Mouse (Mus musculus) adrenal gland, postnatal 4 days (tissue): ENCODE results near the gene Mthfd2l. TPM values are rescaled to one million over a fixed set of nuclear protein-coding genes. Genes with fewer than 3 reads are reported as not detected.
A peak's percentile ranks its signal among the peaks of the same experiment; 100 is the strongest.

Source experiments
- DNase-seq, 2 experiments: peaks; one replicate each; pipeline ENCODE4 v3.0.0; 2021 to 2022; ENCODE audit warnings: low spot score in 2 of 2, mixed read lengths in 2 of 2
- total RNA-seq, 2 experiments: library from RNA; stranded (reverse); gene quantifications; 2 replicates each; pipeline ENCODE4 v1.2.3; 2021

Gene Mthfd2l
- total RNA-seq, 2 experiments from 2014 or later: 23.9 to 27.0 TPM

DNA sequence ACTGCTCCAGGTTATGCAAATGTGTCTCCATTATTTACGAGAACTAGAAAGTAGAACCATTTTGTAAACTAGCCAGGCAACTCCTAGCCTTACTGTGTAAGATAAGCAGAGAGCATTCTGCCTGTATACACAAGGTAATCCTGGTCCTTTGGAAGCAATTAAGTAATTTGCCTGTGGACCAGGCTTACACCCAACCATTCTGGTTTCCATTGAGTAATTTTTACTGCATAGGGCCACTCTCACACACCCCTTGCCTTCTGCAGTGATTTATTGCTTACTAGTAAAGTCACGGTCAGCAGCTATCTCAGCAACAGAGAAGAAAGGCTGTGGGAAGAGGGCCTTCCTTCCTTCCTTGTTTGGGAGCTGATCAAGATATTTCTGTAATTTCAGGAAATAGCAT is 5.8 kb downstream of the Mthfd2l start:
- DNase-seq: no peak

DNA sequence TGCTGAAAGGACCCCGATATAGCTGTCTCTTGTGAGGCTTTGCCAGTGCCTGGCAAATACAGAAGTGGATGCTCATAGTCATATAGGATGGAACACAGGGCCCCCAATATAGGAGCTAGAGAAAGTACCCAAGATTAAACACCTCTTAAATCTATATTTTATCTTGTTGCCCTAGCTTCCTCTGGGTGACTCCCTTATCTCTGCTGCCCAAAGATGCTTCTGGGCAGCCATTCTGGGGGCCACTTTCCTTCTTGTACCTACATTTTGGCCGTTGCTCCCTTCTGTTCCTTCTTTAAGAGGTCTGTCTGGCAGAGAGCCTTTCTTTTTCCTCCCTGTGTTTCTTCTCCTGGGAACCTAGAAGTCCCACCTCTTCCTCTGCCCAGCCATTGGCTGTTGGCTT is 14.5 kb downstream of the Mthfd2l start:
- DNase-seq: no peak

DNA sequence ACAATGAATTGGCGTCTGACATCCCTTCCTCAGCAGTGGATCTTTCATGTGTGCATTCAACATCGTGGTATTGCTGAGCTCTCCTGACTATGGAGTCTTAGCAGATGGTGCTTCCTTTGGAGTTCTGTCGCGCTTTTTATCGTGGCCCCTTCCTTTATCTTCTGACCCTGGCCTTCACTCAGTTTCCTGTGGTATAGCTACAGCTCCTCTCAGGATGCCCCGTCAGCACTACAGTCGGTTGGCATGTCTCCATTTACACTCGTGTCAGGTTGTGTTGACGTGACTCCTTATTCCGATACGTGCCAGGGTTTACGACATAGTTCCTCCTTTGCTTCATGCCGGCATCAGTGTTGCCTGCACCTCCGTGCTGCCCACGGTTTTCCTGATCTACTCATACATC is 18.6 kb downstream of the Mthfd2l start:
- no peak for DNase-seq

DNA sequence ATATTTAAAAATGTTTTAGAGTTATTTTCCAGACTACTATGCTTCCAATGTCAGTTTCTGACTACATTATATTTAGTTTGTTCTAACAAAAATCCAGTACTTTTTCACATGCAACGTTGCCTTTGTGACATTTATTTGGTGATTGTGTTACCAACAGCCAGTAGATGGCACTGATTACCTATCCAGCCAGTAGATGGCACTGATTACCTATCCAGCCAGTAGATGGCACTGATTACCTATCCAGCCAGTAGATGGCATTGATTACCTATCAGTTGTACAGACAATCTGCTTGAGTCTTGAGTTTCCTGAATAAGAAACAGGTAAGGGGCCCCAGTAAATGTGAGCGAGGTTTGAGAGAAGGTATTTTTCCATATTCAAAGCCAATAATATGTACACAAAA is 20.6 kb downstream of the Mthfd2l start:
- DNase-seq: no peak

GRCm38 (mm10) chr5:90952731-90953481 is 22.0 kb downstream of the Mthfd2l start:
- no peak for DNase-seq

- DNase-seq: no peak
These were observed 33.4 kb downstream of the Mthfd2l start for GRCm38 (mm10) chr5:90964316-90964715.

- no peak for DNase-seq
These were observed 33.8 kb downstream of the Mthfd2l start for GRCm38 (mm10) chr5:90964764-90965163.

- DNase-seq: no peak
These were observed 34.5 kb downstream of the Mthfd2l start for GRCm38 (mm10) chr5:90965386-90965785.

DNA sequence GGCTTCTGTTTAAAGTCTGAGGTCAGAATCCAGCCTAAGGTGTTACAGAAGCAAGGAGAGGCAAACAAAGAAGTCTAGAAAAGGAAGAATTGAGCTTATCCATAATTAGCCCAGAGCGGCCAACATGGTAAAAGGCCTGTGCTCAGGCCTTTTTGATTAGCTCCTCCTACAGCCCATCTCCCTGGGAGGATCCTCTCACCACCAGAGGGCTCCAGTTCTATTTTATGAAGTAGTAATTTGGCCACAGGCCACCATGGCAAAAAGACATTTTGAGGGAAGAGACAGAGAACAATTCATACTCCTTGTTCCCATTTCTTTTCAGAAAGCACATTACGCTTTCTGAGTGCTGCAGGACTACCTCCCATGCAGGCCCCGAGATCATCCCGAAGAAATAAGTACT is 46.3 kb downstream of the Mthfd2l start:
- peak; percentile 9 to 42 for DNase-seq

GRCm38 (mm10) chr5:90980297-90980696 is 49.4 kb downstream of the Mthfd2l start:
- no peak for DNase-seq

GRCm38 (mm10) chr5:90987605-90988004 is 56.7 kb downstream of the Mthfd2l start:
- DNase-seq: no peak

DNA sequence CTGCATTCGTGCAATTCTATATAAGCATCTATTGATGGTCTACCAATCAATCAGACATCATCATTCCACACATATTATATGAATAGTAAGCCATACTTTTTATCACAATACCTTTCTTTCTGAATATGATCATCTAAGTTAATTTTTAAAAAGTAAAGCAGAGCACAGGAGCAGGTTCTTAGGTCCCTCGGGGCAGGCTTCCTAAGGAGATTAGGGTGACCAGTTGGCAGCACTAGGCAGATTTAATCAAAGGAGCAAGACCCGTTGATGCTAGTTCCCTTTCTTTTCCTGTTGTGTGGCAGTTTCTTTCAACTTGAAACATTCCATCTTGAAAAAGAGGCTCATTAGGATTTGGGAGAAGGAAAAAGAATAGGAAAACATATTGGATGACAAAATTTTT is 57.2 kb downstream of the Mthfd2l start:
- DNase-seq: no peak

GRCm38 (mm10) chr5:90988592-90988991 is 57.7 kb downstream of the Mthfd2l start:
- no peak for DNase-seq

- DNase-seq: no peak
These were observed 69.0 kb downstream of the Mthfd2l start for GRCm38 (mm10) chr5:90999942-91000341.

GRCm38 (mm10) chr5:91015216-91015615 is 84.3 kb downstream of the Mthfd2l start:
- DNase-seq: no peak

DNA sequence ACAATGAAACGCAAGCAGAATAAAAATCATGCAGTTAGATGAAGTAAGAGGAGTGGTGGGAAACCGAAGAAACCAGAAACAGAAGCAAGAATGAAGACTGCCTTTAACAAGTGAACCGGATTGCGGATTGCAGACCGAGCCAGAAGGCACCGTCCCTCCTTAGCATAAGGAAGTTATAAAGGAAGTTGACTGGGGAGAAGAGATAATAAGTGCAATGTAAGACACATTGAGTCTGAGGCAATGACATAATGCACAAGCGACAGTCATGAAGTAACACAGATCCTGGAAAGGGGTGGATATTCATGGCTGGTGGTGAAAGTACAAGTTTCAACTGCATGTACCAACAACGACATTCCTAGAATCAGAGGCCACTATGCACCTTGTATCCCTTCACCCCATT is 92.2 kb downstream of the Mthfd2l start:
- no peak for DNase-seq

DNA sequence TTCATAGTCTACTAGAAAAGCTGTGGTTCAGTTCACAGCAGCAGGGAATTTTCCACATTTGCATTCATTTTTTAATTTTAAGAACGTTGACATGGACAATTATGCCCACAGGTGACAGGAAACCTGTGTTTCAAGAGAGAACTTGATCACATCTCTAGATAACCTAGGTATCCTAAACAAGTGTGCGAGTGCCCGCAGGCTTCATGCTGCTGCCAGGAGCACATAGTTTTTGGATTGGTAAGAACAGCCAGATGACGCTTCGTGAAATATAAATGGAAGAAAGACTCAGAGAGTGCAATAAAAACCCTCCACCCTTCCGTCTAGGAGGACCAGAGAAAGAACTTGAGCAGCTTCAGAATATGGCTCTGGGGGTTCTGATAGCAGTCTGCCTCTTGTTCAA is 96.2 kb downstream of the Mthfd2l start, which contains the start of gene Epgn:
Gene Epgn (plus strand): TSS at position 301 of the 400 bp plus-strand sequence.
- no peak for DNase-seq

DNA sequence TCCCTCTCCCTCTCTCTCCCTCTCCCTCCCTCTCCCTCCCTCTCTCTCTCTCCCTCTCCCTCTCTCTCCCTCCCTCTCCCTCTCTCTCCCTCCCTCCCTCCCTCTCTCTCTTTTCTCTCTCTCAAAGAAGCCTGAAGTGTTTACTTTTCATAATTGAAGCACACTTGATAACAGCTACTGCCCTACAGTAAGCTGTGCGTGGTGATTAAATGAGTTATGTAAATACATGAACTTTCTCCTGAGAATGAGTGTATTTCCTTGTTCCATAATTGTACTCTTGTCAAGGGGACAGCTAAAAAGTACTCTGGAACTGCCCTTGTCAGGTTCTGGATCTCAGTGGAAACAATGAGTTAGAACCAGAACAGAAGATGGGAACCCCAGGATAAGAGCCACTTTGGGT is 96.9 kb downstream of the Mthfd2l start:
- DNase-seq: no peak

- DNase-seq: no peak
These were observed 99.7 kb downstream of the Mthfd2l start for GRCm38 (mm10) chr5:91030629-91031028.

- DNase-seq: no peak
These were observed 104.4 kb downstream of the Mthfd2l start for GRCm38 (mm10) chr5:91035341-91035740.

GRCm38 (mm10) chr5:91036628-91037027 is 105.7 kb downstream of the Mthfd2l start:
- DNase-seq: no peak

DNA sequence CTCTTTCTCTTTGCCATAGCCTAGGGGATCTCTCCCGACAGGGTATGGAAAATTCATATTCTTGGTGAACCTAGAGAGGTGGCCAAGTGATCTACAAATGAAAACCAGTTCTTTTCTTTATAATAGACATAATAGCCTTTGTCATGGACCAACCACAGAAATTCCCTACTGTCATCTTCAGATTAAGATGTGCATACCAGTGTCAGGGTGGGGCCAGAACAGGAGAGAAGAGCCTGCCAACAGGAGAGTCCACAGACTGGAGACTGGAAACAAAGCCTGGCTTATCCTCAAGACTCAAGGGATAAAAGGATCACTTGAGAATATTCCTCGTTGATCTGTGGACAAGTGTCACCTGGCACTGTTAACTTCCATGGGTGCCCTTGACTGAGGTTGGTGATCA is 106.8 kb downstream of the Mthfd2l start:
- DNase-seq: no peak

DNA sequence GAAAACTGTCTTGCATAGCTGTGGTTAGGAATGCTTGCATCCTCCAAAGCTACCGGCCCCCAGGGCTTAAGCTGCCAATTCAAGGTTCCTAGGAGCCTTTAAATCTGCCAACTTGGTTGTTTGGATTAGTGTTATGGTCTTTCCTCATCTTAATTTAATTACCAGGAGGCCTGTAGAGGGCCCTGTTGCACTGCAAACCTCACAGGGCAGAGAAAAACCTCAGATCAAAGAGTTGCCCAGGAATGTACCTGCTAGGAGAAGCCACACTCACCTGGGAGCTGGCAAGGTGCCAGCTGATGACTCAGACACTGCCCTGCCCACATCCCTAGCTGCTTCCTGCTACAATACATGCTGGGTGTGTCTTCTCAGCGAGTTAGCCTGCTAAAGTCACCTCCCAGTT is 107.6 kb downstream of the Mthfd2l start:
- DNase-seq: no peak
